Mouse (Mus musculus): Measurements from ENCODE around the gene Kcnmb4. TPM values are rescaled to one million over a fixed set of nuclear protein-coding genes. Genes with fewer than 3 reads are reported as not detected.

Kcnmb4 gene
- total RNA-seq, 2 experiments from 2014 or later = 0.23 to 0.28 TPM

DNA sequence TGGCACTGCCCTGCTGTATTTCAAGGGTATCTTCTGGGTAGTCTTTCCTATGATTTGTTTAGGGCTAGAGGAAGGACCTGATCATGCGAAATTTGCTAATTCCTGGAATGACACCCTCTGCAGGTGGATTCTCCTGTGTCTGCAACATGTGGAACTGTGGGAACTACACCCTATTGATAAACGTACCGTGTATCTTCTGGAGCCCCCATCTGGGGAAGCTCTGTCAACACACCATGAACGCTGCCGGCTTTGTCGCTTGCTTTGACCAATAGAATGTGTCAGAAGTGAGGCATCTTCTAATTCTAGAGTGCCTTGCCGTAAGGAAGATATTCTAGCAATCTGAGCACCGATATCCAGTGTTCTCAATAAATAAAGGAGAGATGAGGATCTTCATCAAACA, 28.9 kb downstream of the Kcnmb4 start:
- no peak for TF ChIP-seq CTCF (IDR thresholded peaks at IDR 0.05)
- no peak overlapping the region for H3K27ac ChIP-seq
- intact Hi-C loops (cut with DNase I) = no loop called here
- DNase-seq = no peak
- no peak overlapping the region for H3K4me3 ChIP-seq

DNA sequence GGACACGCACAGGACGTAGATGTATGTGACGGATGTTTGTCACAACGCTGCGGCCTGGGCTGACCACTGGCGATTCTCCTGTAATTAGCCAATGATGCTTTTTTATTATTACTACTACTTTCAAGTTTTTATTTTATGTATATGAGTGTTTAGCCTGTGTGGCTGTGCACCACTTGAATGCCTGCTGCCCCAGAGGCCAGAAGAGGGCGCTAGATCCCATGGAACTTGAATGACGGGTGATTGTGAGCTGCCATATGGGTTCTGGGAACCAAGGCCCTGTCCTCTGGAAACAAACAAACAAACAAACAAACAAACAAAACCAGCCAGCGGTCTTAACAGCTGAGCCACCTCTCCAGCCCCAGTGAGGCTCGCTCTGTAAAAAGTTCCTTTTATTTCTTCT, 29.3 kb downstream of the Kcnmb4 start:
- intact Hi-C loops (cut with DNase I) = no loop called here
- no peak for TF ChIP-seq CTCF (IDR thresholded peaks at IDR 0.05)
- no peak for DNase-seq
- Histone ChIP-seq H3K27ac (no peak overlapping the region), H3K4me3 (no peak overlapping the region)

DNA sequence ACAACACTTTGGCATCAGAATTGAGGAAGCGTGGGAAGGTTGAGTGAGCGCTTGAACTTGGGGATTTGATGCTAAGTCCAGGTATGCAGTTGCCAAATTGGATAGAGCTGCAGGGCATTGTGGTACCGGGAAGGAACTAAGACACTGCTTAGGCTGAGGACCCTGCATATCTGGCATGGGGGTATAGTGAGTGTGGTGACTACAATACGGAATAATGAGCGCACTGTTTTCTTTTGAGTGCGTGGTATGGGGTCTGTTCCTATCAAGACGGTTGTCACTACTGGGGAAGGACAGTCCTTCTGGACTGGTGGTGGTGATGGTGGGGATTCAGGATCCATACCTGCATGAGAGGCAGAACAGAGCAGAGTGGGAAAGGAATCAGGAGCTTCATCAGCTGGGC, 32.7 kb downstream of the Kcnmb4 start:
- intact Hi-C loops (cut with DNase I) = no loop called here
- no peak for TF ChIP-seq CTCF (IDR thresholded peaks at IDR 0.05)
- no peak overlapping the region for H3K4me3 ChIP-seq
- no peak for DNase-seq
- no peak overlapping the region for H3K27ac ChIP-seq

DNA sequence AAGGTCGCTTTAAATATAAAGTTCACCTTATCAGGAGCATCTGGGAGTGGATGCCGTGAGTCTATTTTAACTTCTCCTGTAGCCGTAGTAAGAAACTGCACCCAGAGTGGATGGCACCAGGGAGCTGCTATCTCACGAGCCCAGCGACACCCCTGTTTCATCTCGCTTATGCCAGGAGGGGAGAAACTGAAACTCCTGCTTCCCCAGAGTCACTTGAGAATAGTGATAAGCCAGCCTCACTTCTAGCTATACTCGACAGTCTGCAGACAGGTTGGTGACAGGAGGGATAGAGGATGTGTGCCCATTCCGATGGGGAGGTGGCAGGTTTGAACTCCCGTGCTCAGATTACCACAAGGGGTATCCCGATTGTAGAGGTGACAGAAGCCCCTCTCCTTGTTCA, 33.6 kb downstream of the Kcnmb4 start:
- Histone ChIP-seq H3K4me3 (no peak overlapping the region), H3K27ac (no peak overlapping the region)
- no peak for TF ChIP-seq CTCF (IDR thresholded peaks at IDR 0.05)
- DNase-seq = no peak
- intact Hi-C loops (cut with DNase I) = no loop called here

DNA sequence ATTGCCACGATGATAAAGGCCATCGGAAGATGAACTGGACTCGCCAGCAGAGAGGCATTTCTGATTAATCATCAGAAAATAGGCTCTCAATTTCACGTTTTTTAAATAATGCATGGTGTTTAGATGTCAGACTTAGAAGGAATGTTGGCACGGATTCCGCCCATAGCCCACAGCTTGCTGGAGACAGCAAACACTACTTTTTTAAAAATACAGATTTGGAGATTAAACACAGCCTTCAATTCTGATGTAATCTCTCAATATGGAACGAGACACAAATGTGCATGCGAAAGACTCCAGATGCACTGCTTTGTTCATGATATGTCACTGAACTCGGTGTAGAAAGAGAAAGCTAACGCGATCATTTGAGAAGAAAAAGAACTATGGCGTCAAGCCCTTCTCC, 38.2 kb downstream of the Kcnmb4 start:
- TF ChIP-seq CTCF (IDR thresholded peaks at IDR 0.05) = no peak
- intact Hi-C loops (cut with DNase I) = no loop called here
- no peak overlapping the region for H3K4me3 ChIP-seq
- H3K27ac ChIP-seq = no peak overlapping the region
- DNase-seq = no peak

DNA sequence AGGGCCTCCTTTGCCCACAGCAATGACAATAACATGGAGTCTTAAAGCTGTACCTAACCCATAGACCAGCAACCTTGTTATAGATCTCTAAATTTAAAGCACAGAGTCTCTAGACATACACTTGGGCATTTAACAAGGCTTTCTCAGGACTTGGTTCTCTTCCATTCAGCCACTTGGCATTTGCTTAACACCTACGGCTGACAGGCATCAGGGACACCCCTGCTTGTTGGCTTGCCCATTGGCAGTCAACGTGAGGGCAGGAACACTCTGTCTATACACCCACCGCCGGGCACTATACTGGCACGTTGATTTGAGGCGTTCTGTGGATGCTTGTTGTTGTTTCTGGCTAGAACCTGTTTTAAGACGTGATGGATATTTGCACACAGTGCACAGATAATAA, 41.3 kb downstream of the Kcnmb4 start:
- no peak for TF ChIP-seq CTCF (IDR thresholded peaks at IDR 0.05)
- Histone ChIP-seq H3K27ac (no peak overlapping the region), H3K4me3 (no peak overlapping the region)
- no peak for DNase-seq
- intact Hi-C loops (cut with DNase I) = no loop called here

DNA sequence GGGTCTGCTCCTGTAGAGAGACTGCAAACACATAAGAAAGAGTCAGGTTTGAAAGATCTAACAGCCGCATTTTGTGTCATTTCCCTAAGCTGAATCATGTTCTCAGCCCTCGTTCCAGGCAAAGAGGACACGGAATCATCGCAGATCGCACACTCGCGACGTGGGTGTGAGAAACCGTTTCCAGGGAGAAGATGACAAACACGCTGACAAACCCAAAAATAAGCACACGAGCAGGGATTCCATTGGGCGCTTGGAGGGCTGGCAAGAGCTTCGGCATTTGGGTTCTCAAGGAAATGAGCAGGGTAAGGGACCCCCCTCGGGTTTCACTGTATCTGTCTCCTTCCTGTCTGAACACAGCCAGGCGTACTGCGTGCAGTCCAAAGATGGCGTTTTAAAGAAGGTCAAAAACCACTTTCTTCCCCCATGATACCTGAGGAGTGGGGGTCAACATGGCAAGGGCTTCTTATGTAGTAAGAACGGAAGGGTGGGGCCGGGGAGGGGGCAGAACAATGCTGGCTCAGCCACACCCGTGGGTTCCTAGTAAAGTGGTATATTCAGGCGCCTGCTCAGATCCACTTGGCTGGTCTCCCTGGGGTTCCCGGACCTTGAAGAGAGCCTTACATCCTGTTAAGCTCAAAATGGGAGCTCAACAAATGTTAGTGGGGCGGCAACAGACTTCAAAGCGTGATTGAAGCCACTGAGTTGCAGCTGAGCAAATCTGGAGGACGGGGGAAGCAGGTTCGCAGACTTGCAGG, 45.5 kb downstream of the Kcnmb4 start:
- no peak for DNase-seq
- no peak overlapping the region for H3K27ac ChIP-seq
- H3K4me3 ChIP-seq = no peak overlapping the region
- intact Hi-C loops (cut with DNase I) = no loop called here
- TF ChIP-seq CTCF (IDR thresholded peaks at IDR 0.05) = no peak

DNA sequence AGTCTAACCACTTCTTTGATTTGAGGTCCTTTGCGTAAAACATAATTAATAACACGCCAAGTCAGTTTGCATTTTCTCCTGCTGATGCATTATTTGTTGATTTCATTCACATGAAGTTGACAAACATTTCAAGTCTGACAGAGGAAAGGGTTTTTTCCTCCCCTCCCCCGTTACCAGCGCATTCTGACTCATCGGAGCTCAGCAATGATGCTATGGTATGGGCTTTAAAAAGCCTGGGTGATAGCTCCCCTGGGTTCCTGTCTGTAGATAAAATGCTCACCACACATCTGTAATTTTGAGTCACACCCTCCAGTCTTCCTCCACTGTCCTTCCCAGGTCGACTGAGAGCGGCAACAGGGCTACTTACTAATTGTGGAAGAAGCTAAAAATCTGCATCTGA, 47.5 kb downstream of the Kcnmb4 start:
- intact Hi-C loops (cut with DNase I) = no loop called here
- no peak overlapping the region for H3K4me3 ChIP-seq
- no peak for DNase-seq
- no peak for TF ChIP-seq CTCF (IDR thresholded peaks at IDR 0.05)
- H3K27ac ChIP-seq = no peak overlapping the region

DNA sequence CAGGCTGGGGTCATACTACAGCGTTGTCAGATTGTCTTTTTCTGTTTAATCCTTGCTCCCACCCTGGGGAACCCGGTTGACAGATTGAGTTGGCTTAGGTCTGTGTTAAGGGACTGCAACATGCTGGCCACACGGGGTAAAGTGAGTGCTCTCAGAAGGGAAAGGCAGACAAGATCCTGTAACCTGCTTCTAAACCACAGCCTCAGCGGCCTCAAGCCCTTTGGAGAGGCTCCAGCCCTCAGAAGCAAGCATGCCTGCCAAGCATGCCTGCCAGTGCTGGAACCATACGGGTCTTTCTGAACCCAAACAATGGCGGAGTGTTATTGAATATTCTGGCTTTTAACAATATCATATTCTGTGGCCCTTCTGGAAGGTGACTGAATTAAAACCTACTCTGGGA, 48.8 kb downstream of the Kcnmb4 start:
- no peak for DNase-seq

DNA sequence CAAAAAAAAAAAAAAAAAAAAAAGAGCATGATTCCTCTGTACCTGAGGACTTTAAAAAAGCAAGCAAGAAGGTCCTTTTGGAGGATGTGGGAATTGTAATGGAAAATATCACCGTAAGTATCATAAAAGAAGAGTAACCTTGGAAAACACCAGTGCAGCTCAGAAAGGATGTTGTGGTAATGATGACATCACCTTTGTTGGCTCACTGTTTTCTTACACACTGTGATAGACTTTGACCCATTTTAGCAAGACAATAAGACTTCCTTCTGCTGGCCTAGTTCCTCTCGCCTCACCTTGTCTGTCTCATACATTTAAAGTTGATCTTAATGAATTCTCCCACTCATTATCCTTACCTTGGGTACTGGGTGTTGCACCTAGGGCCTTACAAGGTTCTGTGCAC, 51.1 kb downstream of the Kcnmb4 start:
- no peak overlapping the region for H3K27ac ChIP-seq
- no peak for TF ChIP-seq CTCF (IDR thresholded peaks at IDR 0.05)
- no peak overlapping the region for H3K4me3 ChIP-seq
- no peak for DNase-seq
- intact Hi-C loops (cut with DNase I) = no loop called here

More for the DNA sequence above, 48.8 kb downstream of the Kcnmb4 start:
- TF ChIP-seq CTCF (IDR thresholded peaks at IDR 0.05) = no peak
- Histone ChIP-seq H3K4me3 (no peak overlapping the region), H3K27ac (no peak overlapping the region)
- intact Hi-C loops (cut with DNase I) = no loop called here

DNA sequence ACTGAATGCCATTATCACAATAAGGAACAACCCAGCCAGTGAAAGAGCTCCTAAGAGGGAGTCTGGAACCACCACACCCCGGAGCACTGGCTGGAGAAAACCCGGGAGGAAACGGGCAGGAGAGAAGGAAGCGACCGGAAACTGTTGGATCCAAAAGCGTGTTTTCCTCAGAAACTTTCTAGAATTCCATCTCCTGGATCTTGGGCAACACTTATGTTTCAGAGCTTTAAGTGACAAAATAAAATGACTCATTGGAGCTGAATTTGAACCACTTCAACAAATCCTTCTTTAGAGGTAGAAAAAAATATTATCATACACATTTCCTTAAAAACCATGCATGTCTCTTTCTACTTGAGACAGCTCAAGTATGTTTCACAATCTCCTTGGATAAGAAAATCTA, 52.7 kb downstream of the Kcnmb4 start:
- H3K4me3 ChIP-seq = no peak overlapping the region
- intact Hi-C loops (cut with DNase I) = no loop called here
- TF ChIP-seq CTCF (IDR thresholded peaks at IDR 0.05) = no peak
- H3K27ac ChIP-seq = no peak overlapping the region
- no peak for DNase-seq

DNA sequence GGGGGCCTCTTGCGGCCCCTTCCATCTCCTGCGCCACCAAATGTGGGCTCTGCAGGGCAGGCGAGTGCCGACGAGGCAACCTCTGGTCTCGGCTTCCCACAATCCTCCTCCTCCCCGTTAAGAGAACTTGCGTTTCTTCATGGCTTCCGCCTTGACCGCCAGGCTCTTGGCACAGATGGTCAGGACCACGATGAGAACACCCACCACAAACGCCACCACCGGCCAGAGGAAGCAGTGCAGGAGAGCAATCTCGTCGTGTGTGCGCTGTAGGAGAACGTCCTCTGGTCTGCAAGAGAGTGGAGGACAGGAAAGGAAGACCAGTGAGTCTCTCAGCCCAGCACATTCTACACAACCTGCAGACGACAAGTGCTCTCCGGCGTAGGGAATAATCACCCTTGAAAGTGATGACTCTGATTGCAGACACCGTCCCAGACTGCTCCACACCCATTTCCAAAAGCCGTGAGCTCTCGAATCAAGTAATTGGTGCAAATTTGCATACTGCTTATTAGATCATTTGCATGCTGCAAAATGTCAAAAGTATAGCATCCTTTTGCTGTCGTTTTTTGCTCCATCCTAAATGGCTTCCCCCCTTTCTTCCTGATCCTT, 55.5 kb downstream of the Kcnmb4 start:
- DNase-seq = no peak
- intact Hi-C loops (cut with DNase I) = no loop called here
- Histone ChIP-seq H3K4me3 (no peak overlapping the region), H3K27ac (no peak overlapping the region)
- no peak for TF ChIP-seq CTCF (IDR thresholded peaks at IDR 0.05)

DNA sequence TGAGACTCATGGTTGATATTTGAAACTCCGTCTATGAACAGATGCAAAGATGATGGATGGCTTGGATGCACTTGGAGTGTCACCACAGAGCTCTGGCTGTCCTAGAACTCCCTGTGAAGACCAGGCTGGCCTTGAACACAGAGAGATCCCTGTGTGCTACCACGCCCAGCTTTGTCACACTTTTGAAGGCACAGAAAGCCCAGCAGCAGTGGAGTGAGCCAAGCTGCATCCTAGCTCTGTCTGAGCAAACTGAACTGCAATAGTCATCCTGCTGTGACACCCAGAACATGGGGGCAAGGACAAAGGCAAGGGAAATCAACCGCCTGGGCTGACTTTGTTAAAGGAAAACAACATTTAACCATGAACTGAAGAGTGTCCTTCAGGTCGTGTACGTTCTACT, 57.0 kb downstream of the Kcnmb4 start:
- TF ChIP-seq CTCF (IDR thresholded peaks at IDR 0.05) = no peak
- no peak for DNase-seq
- H3K4me3 ChIP-seq = no peak overlapping the region

DNA sequence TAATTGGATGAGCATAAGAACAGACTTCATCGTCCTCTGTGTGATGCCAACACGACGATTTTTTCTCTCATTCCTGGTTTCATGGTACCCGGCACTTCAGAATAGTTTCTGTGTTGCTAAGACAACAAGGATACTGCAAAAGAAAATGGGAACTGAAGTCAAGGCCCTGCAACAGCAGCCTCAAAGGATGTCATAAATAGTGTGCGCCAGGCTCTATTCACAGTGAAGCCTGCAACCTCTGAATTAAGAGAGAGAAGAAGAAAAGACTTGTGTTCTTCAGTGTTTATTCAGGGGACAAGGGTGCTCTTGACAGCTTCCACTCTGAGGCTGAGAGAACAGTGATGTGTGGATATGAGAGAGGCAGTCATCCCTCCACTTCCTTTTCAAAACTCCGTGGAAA, 57.5 kb downstream of the Kcnmb4 start:
- DNase-seq = no peak
- no peak overlapping the region for H3K4me3 ChIP-seq
- no peak overlapping the region for H3K27ac ChIP-seq
- no peak for TF ChIP-seq CTCF (IDR thresholded peaks at IDR 0.05)
- intact Hi-C loops (cut with DNase I) = no loop called here

More for the DNA sequence above, 57.0 kb downstream of the Kcnmb4 start:
- intact Hi-C loops (cut with DNase I) = no loop called here
- no peak overlapping the region for H3K27ac ChIP-seq

Measured in gastrocnemius, adult 2 months (tissue).